Mouse (Mus musculus): ENCODE results near the gene Chp1.
"Not testable (repeated sequence)": the region's sequence is repeated elsewhere in the genome, so short reads cannot be mapped to it uniquely, and the experiment has no call there.

The Chp1 gene

DNA sequence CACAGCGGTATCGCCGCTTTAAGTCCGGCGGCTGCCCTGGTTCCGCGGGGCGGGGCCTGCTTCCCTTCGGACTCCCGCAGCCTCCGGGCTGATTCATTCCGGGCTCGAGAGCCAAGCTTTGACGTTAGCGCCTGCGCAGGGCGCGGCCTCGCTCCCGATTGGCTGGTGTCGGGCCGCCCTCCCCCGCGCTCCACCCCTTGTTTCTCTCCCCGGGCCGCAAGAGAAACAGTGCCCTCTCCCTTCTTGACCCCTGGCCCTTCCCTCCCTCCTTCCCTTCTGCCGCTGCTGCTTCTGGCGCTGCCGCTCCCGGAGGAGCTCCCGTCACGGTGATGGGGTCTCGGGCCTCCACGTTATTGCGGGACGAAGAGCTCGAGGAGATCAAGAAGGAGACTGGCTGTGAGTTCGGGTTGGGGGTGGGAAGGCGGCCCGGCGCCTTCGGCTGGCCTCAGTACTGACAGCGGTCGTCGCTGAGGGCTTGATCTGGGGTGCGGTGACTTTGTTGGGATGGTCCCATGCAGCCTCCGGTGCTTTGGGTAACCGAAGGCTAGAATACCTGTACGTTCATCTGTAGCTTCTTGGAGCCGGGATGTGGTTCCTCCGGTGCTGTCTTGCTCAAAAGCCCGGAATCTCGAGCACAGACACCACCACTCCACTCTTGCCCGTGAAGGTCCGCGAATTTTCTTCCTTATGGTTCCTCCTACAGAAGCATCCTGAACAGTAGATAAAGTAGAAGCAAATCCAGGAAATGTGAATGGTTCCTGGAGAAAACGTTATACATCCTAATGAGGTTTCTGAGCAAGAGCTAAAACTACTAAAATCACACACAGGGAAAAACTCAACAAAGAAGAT, at the start of gene Chp1, which contains the start of gene Exd1:
TSS of gene Chp1 (plus strand) at position 176 of the 849 bp plus-strand sequence.
TSS of gene Exd1 (minus strand) at position 106 of the 849 bp plus-strand sequence.
- DNase-seq (ENCODE audit: low read depth in 2 of 2, low spot score in 2 of 2): peak; percentile 87 to 91

DNA sequence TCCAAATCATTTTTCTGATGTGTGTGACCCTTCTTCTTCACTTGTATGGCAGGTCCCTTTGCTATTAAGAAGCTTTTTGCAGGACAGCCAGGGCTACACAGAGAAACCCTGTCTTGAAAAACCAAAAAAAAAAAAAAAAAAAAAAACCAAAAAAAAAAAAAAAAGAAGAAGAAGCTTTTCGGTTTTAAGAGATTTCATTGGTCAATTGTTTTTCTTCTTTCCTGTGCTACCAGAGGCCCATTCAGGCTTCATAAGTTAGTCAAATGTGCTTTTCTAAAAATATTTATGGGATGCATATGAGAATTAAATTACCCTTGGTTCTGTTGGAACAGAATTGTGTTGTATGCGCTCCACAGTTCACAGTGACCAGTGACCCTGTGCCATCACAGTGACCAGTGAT, 48.6 kb upstream of the Chp1 start:
- DNase-seq (ENCODE audit: low read depth in 2 of 2, low spot score in 2 of 2): no peak

DNA sequence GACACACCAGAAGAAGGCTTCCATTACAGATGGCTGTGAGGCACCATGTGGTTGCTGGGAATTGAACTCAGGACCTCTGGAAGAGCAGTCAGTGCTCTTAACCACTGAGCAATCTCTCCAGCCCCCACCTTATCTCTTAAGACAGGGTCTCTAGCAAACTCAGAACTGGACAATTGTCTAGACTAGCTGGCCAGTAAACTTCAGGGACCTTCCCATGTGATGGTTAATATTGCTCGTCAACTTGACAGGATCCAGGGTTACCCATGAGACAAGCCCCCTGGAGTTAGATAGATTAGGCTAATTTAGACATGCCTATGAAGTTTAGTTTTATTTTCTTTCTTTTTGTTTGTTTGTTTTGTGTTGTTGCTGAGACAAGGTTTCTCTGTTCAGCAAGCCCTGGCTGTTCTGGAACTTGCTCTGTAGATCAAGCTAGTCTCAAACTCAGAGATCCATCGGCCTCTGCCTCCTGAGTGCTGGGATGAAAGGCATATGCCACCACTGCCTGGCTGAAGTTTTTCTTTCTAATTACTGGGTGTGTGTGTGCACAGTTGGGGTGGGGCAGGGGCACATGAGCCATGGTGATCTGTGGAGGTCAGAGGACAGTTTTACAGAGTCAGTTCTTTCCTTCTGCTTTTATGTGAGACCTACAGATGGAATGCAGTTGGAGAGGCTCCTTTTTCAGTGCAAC, 46.4 kb upstream of the Chp1 start:
- no peak for DNase-seq (ENCODE audit: low read depth in 2 of 2, low spot score in 2 of 2)

DNA sequence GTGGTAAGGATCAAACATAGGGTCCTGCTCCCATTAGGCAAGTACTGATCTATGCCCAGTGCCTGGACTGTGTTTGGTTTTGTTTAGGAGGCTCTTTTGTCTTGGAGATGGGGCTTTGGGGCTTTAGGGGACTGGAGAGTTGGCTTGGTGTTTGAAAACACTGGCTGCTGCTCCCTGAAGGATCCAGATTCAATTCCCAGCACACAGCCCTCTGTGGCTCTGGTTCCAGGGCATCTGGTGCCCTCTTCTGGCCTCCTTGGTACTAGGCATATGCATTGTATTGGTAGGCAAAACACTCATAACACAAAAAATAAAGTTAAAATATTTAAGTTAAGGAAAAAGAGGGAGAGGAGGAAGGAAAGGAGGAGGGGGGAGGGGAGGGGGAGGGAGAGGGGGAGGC, 40.4 kb upstream of the Chp1 start:
- DNase-seq (ENCODE audit: low read depth in 2 of 2, low spot score in 2 of 2): peak in 1 of 2 experiments; percentile 2

DNA sequence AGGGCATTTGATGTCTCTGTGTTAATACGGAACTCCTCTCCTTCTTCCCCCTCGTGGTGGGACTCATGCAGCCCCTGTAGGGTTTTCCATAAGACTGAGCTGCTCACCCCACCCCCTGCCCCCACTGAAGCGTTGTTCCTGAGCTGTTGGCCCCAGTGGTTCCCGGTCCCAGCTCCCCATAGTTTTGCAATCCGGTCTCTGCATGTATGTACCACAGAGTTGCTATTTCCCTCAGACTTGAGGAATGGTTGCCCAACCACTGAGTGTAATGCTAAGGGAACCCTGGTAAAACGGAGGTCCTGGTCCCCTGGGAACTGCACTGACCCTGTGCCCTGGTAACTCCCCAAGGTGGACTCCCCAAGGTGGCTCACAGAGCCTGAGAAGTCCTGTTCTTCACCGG, 39.0 kb upstream of the Chp1 start:
- DNase-seq (ENCODE audit: low read depth in 2 of 2, low spot score in 2 of 2): not testable (repeated sequence)

DNA sequence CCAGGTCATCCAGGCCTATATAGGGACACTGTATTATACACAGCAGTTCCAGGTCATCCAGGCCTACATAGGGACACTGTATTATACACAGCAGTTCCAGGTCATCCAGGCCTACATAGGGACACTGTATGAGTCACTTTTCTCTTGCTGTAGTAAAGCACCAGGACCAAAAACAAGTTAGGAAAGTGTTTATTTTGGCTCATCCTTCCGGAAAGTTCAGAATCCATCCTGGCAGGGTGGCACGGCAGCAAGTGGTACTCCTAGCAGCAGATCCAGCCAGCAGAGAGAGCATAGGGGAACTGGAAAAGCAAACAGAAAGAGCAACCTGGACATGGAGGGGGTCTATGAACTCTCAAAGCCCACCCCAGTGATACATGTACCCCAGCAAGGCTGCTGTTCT, 36.6 kb upstream of the Chp1 start:
- DNase-seq (ENCODE audit: low read depth in 2 of 2, low spot score in 2 of 2): no peak

DNA sequence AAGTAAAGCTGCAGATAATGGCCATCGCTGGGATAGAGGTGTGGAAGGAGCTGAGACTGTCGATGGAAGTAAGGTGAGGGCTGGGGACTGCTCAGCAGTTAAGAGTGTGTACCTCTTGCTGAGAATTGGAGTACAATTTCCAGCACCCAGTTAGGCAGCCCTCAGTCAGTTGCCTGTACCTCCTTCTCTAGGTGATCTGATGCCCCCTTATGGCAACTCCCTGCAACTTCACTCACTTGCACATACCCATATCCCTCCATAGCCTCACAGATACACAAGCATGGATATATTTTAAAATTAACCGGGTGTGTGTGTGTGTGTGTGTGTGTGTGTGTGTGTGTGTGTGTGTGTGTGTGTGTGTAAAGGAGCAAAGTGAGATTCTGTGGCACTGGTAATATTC, 35.2 kb upstream of the Chp1 start:
- DNase-seq (ENCODE audit: low read depth in 2 of 2, low spot score in 2 of 2): peak in 1 of 2 experiments; percentile 5

DNA sequence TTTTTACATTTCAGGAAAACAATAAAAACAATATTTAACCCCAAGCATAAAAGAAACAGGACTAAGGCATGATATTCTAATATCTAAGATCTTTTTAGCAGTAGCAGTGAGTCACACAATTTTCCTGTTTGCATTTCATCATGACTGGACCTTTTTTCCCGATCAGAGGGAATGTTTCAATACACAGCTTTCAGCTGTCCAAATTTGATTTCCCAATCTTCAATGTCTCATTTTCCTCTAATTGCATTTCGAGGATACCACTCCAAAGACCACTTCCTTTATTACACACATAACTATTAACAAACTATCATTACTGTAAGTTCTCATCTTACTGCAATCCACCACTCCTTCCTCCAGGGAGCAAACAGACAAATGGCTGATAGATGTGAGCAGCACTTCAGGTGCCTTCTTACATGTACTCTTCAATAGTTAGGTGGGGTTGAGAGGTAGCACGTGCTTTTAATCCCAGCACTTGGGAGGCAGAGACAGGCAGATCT, 33.4 kb upstream of the Chp1 start:
- no peak for DNase-seq (ENCODE audit: low read depth in 2 of 2, low spot score in 2 of 2)

DNA sequence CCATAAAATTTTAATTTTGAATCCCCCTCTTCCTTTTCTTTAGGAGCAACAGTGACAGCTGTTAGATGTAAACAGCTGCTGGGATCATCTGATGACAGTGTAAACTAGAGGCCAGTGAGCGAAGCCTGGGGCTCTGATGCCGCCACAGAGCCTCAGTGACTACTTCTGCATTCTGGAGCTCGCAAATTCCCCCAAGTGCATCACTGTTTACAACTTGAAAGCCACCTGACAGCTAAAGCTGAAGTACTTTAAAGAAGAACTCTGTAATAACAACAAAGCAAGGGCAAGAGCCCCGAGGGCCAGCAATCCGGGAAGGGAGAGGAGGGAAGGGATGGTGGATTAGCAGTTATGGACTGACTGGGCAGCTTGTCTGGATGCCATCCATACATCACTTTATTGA, 30.7 kb upstream of the Chp1 start:
- DNase-seq (ENCODE audit: low read depth in 2 of 2, low spot score in 2 of 2): no peak

DNA sequence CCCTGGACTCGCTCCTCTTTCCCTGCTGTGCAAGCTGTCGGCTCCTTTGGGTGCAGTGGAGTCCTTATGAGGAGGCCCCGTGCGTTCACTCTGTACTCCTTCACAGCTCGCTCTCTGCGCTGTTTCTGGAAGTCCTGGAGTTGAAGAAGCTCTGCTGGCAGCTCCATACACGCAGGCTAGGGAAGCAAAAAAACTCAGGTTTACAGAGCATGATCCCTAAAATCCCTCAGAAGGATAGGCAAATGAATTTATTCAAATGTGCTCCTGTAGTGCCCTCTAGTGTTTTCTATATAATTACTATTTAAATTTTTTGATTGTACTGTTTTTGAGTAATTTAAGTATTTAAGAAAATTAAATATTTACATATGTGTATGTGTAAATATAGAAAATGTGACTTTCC, 26.9 kb upstream of the Chp1 start:
- no peak for DNase-seq (ENCODE audit: low read depth in 2 of 2, low spot score in 2 of 2)

DNA sequence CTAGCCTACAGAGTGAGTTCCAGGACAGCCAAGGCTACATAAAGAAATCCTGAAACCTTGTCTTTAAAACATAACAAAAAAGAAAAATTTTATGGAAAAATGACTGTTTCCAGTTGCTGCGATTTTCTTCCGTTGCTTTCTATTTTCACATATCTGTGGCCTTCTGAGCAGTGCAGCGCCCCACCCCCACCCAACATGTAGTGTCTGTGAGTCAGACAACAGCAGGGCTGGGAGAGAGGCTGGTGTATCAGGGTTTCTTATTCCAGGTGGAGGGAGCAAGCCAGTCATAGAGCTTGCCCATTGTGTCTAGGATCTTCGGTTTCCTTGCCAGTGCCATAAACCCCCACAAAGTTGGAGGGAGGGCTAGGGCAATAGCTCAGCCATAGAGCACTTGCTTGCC, 23.7 kb upstream of the Chp1 start:
- DNase-seq (ENCODE audit: low read depth in 2 of 2, low spot score in 2 of 2): no peak

DNA sequence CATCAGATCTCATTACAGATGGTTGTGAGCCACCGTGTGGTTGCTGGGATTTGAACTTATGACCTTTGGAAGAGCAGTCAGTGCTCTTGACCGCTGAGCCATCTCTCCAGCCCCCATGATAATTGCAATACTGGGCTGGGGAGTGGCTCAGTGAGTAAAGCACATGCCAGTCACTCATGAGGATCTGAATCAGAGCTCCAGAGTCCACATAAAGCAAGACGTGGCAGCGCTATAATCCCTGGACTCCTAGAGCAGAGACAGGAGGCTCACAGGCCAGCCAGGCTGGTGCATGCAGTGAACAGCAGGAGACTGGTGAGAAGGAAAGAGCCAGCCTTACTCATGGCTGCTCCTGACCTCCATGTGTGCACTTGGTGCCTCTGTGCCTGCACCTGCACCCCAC, 22.1 kb upstream of the Chp1 start:
- no peak for DNase-seq (ENCODE audit: low read depth in 2 of 2, low spot score in 2 of 2)

DNA sequence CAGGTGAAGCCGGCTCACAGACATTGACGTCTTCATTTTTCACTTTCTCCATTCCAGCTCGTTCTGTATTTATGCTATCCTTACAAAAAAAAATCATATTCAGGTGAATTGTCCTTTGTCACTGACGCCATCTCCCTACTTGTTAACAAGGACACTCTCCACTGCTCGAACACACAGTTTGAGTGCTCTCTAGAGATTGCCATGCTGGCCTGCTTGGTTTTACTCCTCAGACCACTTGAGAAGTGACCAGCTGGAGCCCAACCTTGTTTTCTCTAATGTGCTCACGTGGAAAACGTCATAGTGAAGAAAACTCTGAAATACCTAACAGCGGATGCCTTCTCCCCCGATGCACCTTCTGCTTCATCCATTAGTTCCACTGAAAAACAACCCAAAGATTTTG, 8.7 kb upstream of the Chp1 start:
- DNase-seq (ENCODE audit: low read depth in 2 of 2, low spot score in 2 of 2): no peak

DNA sequence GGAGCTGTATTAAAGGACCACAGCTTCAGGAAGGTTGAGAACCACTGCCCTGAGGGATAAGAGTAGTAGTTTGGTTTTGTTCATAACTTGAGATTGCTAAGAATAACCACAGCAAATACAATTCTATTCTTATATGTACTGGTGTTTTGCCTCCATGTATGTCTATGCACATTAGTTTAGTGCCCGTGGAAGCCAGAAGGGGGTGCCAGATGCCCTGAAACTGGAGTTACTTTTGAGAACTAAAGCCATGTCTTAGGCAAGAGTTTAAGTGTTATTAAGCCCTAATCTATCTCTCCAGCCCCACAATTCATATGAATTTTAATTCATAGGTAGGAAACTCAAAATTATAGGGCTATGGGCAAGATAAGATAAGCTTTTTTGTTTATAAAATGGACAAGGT, 5.4 kb upstream of the Chp1 start:
- peak; percentile 39 to 58 for DNase-seq (ENCODE audit: low read depth in 2 of 2, low spot score in 2 of 2)

DNA sequence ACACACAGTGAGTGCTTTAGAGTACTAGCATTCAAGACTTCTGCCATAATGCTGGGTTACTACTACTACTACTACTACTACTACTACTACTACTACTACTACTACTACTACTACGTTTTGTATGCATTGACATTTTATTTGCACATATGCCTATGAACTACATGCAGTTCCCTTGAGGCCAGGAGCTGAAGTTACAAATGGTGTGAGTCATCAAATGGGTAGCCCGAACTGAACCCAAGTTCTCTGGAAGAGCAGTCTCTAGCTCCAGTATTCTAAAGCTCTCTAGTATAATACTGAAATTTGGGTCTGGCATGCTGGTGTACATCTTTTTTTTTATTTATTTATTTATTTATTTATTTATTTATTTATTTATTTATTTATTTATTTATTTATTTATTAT, 3.8 kb upstream of the Chp1 start:
- DNase-seq (ENCODE audit: low read depth in 2 of 2, low spot score in 2 of 2): no peak

DNA sequence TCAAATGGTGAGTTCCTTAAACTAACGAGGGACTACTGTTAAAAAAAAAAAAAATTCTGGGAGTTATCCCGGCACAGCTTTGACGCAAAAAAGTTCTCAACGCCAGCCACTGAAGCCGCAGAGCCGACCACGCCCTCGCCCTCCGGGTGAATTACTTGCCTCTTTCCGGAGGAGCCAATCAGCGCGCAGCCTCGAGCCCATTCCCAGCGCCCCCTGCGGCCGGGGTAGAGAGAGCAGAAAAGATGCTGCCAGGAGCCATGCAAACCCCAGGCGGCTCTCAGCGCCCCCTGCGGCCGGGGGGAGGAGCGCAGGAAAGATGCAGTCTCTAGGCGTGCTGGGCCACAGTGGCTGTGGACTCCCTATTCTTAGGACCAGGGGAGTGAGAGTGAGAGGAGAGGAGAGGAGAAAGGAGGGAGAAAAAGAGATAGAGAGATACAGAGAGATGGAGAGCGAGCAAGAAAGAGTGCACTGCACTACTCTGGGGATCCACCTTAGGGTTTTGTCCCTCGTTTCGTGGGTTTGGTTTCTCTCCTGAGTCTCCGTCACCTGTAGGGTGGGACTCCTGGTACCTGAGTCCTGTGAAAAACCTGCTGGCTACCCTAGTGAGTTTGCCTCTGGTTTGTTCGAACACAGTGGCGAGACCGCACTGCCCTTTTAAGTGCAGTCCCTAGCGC, 512 bp upstream of the Chp1 start:
- DNase-seq (ENCODE audit: low read depth in 2 of 2, low spot score in 2 of 2): peak; percentile 94

DNA sequence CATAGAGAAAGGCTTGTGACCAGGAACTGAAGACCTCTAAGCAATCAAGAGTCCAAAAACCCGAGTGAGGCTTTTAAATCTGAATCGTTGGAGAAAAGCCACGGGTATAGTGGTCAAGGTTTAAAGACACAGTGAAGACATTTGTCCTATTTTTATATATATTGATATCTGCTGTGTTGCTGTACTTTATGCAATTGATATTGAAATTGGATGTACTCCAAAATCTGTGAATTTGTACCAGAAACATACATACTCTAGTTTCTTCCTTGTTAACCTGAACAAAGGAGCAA, 819 bp downstream of the Chp1 start:
- no peak for DNase-seq (ENCODE audit: low read depth in 2 of 2, low spot score in 2 of 2)

DNA sequence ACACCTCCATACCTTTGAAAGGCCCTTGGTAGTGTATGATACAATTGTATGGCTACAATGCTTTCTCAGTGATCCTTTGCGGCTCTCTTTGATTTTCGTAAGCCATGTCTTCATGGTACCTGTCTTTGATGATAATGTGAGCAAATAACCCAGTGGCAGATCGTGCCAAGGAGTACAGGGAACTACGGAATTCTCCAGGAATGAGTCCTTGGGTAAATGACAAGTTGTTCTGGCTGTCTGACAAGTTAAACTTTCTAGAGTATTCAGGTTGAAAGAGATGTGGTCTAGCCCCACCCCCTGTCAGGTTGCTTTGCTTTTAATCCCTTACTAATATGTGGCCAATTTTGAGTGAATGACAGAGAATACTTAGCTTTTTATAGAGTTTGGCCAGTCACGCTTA, 1.2 kb downstream of the Chp1 start:
- no peak for DNase-seq (ENCODE audit: low read depth in 2 of 2, low spot score in 2 of 2)

DNA sequence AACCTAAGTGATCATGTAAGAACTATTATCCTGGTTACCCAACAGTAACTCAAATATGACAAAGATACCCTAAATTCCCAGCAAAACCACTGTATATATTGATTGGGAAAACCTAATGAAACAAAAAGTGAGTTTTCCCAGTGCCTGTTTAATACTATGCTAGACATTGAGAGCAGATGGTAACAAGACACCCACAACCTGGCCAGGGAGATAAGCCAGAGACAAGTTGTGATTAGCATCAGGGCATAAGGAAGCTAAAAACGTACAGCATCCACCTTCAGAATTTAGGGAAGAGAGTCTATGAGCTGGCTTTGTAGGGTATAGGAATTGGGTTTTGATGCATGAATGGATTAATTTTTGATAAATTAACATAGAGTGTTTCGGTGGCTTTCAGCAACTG, 2.2 kb downstream of the Chp1 start:
- DNase-seq (ENCODE audit: low read depth in 2 of 2, low spot score in 2 of 2): no peak

DNA sequence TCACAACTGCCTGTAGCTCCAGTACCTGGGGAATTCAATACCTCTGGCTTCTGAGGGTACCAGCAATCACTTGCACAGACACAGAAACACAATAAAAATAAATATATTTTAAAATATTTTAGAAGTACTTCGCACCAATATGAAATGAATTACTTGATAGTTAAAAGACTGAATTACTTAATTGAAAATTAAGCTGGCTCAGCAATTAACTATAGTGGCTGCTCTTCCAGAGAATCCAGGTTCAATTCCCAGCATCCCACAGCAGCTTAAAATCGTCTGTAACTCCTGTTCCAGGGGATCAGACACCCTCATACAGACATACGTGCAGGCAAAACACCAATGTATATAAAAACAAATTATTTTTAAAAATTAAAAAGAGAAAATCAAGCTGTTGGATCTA, 10.5 kb downstream of the Chp1 start:
- DNase-seq (ENCODE audit: low read depth in 2 of 2, low spot score in 2 of 2): no peak

DNA sequence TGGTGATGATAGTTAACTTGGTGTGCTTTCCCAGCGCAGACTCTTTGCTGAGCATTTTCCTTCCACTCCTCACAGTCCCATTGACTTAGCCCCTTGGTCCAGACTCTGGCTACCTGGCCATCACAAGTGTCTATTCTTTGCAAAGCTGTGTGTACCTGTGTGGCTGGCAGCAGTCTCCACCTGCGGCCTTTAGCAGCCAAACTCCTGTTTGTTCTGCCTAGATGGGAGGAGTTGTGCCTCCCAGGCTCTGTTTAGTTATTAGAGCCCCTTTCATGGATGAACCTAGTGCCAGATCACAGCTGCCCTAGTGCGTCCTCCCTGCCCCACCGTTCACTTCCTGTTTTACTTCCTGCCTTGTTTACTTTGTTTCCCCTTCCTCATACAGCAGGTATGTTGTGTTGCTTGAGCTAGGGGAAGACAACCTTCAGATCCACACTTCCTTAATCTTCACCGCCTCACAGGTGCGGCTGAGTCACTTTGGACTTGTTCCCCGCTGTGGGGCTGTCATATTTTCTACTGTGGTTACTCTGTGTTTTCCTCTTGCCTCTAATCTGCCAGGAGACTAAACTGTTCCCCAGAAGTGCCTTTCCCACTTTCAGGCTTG, 11.3 kb downstream of the Chp1 start:
- DNase-seq (ENCODE audit: low read depth in 2 of 2, low spot score in 2 of 2): peak in 1 of 2 experiments; percentile 23

DNA sequence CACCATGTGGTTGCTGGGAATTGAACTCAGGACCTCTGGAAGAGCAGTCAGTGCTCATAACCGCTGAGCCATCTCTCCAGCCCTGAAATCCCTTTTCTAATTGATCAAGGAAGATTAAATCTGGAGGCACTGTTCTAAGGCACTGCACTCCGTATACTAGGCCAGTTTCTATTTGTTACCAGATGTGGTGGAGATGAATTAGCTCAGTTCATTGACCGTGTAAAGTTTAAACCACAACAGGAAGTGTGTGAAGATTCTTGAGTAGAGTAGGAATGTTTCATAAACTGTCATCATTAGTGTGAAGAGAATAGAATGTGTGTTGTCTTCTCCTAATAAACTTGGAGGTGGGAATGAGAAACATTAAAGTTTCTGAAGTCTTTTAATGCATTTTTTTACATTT, 14.3 kb downstream of the Chp1 start:
- no peak for DNase-seq (ENCODE audit: low read depth in 2 of 2, low spot score in 2 of 2)
